Mouse (Mus musculus) testis, adult 2 months (tissue): Measurements from ENCODE around the gene Rpl37a. TPM values are rescaled to one million over a fixed set of nuclear protein-coding genes. Genes with fewer than 3 reads are reported as not detected.

Experiments
- H3K27ac ChIP-seq: fragments of 200-500 bp; 2 replicates; pipeline ENCODE4 v1.5.1; 2012; ENCODE audit warnings: low read depth, low read length; ENCODE audit not compliant: control insufficient read depth, insufficient read depth
- H3K27me3 ChIP-seq: fragments of 200-500 bp; 2 replicates; pipeline ENCODE4 v1.6.1; 2012; ENCODE audit warnings: mild to moderate bottlenecking, low read length, moderate library complexity; ENCODE audit not compliant: control insufficient read depth, insufficient read depth
- H3K36me3 ChIP-seq: fragments of 200-500 bp; 2 replicates; pipeline ENCODE4 v1.6.1; 2012; ENCODE audit warnings: mild to moderate bottlenecking, low read length; ENCODE audit not compliant: control insufficient read depth, insufficient read depth
- H3K4me1 ChIP-seq: fragments of 200-500 bp; 2 replicates; pipeline ENCODE4 v1.6.1; 2012; ENCODE audit warnings: low read length; ENCODE audit not compliant: control insufficient read depth, insufficient read depth
- H3K4me3 ChIP-seq: fragments of 200-500 bp; 2 replicates; pipeline ENCODE4 v1.5.1; 2012; ENCODE audit warnings: low read depth, mild to moderate bottlenecking, low read length, moderate library complexity, mixed read lengths; ENCODE audit not compliant: control insufficient read depth
- CTCF ChIP-seq: fragments of 200-500 bp; IDR thresholded peaks from 2 replicates; pipeline ENCODE4 v1.5.1; 2012; ENCODE audit warnings: low read depth, mild to moderate bottlenecking, inconsistent platforms, low read length, moderate library complexity; ENCODE audit not compliant: control insufficient read depth, insufficient read depth, insufficient replicate concordance
- POLR2A ChIP-seq: fragments of 200-500 bp; IDR thresholded peaks from 2 replicates; pipeline ENCODE4 v1.6.1; 2012; ENCODE audit warnings: low read depth, mild to moderate bottlenecking, inconsistent platforms, low read length, moderate library complexity; ENCODE audit not compliant: control insufficient read depth
- polyA plus RNA-seq: library from polyadenylated mRNA; depleted of rRNA; stranded (reverse); fragments of >200 nt; gene quantifications from 2 replicates; pipeline ENCODE4 v1.2.3, GENCODE M21; 2012

Gene Rpl37a
- polyA plus RNA-seq, 1 experiment, result 442 TPM

DNA sequence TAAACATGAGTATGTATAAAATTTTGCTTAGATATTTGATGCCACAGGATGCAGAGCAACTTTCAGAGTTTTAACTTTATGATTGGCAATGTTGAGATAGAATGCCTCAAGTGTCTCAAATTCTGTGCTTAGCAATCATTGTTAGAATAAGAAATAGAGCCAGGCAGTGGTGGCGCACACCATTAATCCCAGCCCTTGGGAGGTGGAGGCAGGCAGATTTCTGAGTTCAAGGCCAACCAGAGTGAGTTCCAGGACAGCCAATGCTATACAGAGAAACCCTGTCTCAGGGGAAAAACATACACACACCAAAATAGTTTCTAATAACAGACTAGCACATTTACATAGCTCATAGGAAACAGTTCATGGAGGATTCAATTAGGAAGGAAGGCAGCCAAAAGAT lies 4.0 kb downstream of the Rpl37a start:
- no peaks in the 10 kb centered on the region for H3K27me3 ChIP-seq
- TF ChIP-seq CTCF (no peak), POLR2A (no peak)
- H3K36me3 ChIP-seq, result peaks cover 1% of the 10 kb centered on the region
- no peak overlapping the region for H3K27ac ChIP-seq
- H3K4me1 ChIP-seq, result no peaks in the 10 kb centered on the region; the same call in none of the 2 replicates
- no peak overlapping the region for H3K4me3 ChIP-seq

DNA sequence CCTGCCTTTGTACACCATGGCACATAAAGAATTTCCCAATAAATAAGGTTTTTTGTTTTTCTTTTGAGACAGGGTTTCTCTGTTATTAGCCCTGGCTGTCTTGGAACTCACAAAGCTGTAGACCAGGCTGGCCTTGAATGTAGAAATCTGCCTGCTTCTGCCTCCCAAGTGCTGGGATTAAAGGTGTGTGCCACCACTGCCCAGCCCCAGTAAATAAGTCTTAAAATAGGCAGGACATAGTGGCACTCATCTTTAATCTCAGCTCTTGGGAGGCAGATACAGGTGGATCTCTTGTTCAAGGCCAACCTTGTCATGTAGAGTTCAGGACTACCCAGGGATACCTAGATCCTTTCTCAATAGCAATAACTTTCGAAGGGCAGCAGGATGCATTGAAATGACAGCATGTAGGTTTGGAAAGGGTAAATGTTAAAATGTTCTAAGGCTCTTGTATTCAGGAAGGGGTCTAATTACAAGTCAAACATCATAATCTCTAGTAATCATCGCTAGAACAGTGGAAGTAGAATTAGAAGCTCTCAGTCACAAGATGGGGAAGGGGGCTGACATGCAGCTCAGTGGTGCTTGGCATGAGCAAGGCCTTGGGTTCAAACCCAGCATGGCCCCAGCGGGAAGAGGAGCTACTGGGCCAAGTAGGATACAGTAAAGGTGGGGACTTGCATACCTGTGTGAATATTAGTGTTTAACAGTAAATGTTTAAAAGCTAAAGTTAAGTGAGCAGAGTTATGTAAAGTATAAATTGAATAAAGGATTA lies 4.7 kb downstream of the Rpl37a start:
- Histone ChIP-seq H3K4me1 (no peaks in the 10 kb centered on the region; the same call in none of the 2 replicates), H3K4me3 (no peak overlapping the region), H3K27me3 (no peaks in the 10 kb centered on the region), H3K36me3 (peaks cover 1% of the 10 kb centered on the region), H3K27ac (no peak overlapping the region)
- no peak for TF ChIP-seq CTCF
- TF ChIP-seq POLR2A, result no peak

- H3K27ac ChIP-seq, result no peak overlapping the region
- peaks cover 1% of the 10 kb centered on the region for H3K36me3 ChIP-seq
- no peaks in the 10 kb centered on the region for H3K27me3 ChIP-seq
- TF ChIP-seq POLR2A (no peak), CTCF (no peak)
- H3K4me3 ChIP-seq, result no peak overlapping the region
- no peaks in the 10 kb centered on the region; the same call in 1 of the 2 replicates for H3K4me1 ChIP-seq
Observed at GRCm38 (mm10) chr1:72716421-72716820, 5.3 kb downstream of the Rpl37a start.

DNA sequence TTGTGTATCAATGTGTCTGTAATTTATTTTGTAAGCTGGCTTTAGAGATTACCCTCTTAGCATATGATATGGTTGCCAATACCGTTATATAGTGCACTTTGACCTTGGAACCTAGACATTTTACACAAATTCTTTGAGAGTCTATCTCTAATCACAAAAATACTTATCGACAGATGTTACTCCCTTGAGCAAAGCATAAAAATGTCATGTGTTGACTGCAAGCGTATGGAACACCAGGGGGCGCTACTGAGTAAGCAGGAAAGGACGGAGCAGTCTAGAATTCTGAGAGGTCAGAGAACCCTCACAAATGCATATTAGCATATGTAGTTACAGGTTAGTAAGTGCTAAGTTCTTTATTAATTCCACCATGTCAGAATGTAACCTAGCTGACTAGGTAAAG lies 5.8 kb downstream of the Rpl37a start:
- no peak overlapping the region for H3K4me3 ChIP-seq
- no peak for TF ChIP-seq POLR2A
- no peak for TF ChIP-seq CTCF
- H3K4me1 ChIP-seq, result no peaks in the 10 kb centered on the region; the same call in 1 of the 2 replicates
- peaks cover 1% of the 10 kb centered on the region for H3K36me3 ChIP-seq
- no peak overlapping the region for H3K27ac ChIP-seq
- H3K27me3 ChIP-seq, result no peaks in the 10 kb centered on the region

DNA sequence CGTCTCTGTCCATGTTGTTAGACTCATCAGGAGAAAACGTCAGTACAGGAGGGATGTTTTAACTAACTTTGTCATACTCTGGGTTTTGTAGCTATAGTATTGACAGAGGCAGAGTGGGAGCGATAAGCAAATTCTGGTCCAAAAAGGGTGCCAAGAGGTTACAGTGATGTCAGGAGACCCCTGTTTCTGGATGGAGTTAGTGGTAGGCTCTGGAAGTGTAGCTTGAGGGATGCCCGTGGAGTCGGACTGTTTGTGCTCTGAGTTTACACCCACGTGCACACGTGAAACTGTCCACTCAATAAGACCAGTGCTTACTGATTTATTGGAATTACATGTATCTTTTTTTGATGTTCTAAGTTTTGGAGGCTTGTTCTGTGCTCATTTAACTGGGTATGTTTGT lies 6.5 kb downstream of the Rpl37a start:
- Histone ChIP-seq H3K4me3 (no peak overlapping the region), H3K36me3 (peaks cover 1% of the 10 kb centered on the region), H3K27me3 (no peaks in the 10 kb centered on the region), H3K27ac (no peak overlapping the region), H3K4me1 (no peaks in the 10 kb centered on the region)
- TF ChIP-seq CTCF (no peak), POLR2A (no peak)

DNA sequence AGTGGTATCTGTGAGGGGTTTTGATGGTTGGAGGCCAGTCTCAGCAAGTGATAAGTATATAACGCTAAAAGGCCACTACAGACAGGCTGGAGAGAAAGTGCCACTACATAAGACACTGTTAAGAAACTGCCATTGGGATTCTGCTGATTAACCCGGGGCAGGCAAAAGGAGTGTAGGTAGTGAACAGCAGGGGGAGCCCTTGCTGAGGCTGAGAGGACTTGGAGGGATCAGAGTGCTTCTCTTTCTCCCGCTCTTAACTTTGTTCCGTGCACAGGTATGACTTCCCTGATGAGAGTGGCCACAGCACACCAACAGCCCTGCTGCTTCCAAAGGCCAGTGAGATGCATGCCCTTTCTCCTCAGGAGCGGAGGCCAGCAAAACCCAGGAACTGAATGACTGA lies 7.8 kb downstream of the Rpl37a start:
- TF ChIP-seq POLR2A (no peak), CTCF (peak; percentile 57; the same call in 1 of the 2 replicates)
- Histone ChIP-seq H3K27ac (no peak overlapping the region), H3K36me3 (peaks cover 1% of the 10 kb centered on the region)

GRCm38 (mm10) chr1:72720115-72720725 lies 9.1 kb downstream of the Rpl37a start:
- Histone ChIP-seq H3K27me3 (no peaks in the 10 kb centered on the region), H3K27ac (no peak overlapping the region), H3K4me1 (no peaks in the 10 kb centered on the region), H3K4me3 (no peak overlapping the region), H3K36me3 (no peaks in the 10 kb centered on the region; the same call in 1 of the 2 replicates)
- no peak for TF ChIP-seq POLR2A
- no peak for TF ChIP-seq CTCF

More for the DNA sequence above, 7.8 kb downstream of the Rpl37a start:
- Histone ChIP-seq H3K4me1 (no peaks in the 10 kb centered on the region), H3K27me3 (no peaks in the 10 kb centered on the region), H3K4me3 (no peak overlapping the region)

DNA sequence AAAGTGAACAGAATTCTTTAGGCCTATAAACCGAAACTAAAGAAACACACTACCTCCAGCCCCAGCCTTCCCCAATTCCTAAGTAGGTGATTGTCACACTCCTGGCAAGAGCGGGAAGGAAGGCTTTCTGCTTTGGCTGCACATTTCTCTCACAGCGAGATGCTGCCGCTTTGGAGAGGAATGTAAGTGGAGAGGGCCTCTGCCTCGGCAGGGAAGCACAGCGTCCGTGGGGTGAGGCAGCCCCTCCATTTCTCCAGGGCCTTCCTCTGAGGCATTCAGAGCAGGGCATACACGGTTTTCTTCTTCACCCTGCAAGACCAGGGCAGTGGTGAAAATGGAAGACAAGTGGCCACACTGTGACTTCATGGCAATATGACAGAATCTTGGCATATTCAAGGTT lies 11.6 kb downstream of the Rpl37a start:
- no peak overlapping the region for H3K4me3 ChIP-seq
- H3K27ac ChIP-seq, result no peak overlapping the region
- TF ChIP-seq CTCF (no peak), POLR2A (no peak)
- no peaks in the 10 kb centered on the region for H3K4me1 ChIP-seq
- no peaks in the 10 kb centered on the region for H3K27me3 ChIP-seq
- no peaks in the 10 kb centered on the region; the same call in 1 of the 2 replicates for H3K36me3 ChIP-seq
